Mouse (Mus musculus) kidney, postnatal 36 days (tissue): ENCODE measurements around the gene Gm49337.

Experiments
- DNase-seq, 2 experiments: peaks; one replicate each; pipeline ENCODE4 v3.0.0; 2021 to 2022; ENCODE audit warnings: mixed read lengths in 2 of 2

Gene Gm49337

DNA sequence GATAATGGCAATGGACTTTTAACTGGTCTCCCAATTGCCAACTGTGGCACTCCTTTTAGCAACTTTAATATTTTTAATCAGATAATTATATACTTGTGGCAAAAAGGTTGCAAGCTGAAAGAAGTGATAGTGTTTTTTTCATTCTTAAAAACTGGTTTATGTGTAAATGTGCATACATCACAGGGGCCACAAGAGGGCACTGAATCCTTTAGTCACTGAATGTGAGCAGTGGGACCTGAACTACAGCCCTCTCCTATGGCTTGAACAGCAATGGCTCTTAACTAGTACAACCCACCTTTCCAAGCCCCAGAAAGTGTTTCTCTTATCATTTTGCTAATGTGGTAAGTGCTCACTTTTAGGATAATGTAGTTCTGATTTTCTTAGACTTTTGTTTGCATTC lies 168.9 kb downstream of the Gm49337 start:
- peak; percentile 60 to 84 for DNase-seq
